Mouse (Mus musculus): ENCODE results near the gene Parn.

DNA sequence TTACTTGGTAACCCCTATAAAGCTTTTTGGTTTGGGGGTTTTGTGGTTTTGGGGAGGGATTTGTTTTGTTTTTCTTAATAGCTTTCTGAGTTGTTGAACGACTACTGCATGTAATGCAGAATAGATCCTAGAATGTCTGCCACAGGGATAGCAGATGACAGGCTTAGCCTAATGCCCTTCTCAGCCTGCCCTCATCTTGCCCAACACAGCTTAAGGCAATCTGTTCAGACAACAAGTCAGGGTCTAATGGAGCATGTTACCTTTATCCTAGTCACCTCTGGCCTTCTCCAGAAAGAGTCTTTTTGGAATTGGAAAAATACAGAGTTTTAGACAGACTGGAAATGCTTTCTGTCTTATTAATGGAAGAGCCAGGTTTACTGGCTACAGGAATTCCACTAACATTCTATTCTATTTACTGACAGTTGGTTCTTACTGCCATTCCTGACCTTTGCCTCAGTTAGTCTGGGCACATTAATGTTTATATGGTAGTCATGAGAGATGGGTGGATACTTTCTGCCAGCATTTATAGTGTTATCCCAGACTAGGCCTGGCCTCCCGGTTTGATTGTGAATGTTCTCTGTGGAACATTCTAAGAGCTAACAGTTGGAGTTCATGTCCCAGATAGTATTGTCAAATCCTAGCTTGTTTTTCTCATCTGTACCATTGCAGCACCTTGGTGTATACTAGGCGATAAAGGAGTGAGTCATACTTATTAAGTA is 10.8 kb upstream of the Parn start:
- TF ChIP-seq CTCF (IDR thresholded peaks at IDR 0.05; ENCODE audit: low read depth) (no peak), EP300 (IDR thresholded peaks at IDR 0.05; ENCODE audit: low read depth) (no peak)
